Mouse (Mus musculus) hindbrain, embryonic 10.5 days (tissue): ENCODE data around the gene Fbxw21. TPM values are rescaled to one million over a fixed set of nuclear protein-coding genes. Genes with fewer than 3 reads are reported as not detected.
A peak's percentile ranks its signal among the peaks of the same experiment; 100 is the strongest.

Experiments
- DNase-seq: peaks from one replicate; pipeline ENCODE4 v3.0.0-alpha.2; 2017; ENCODE audit warnings: low spot score
- H3K27ac ChIP-seq: fragments of 300-500 bp; sonication (generic); 2 replicates; pipeline ENCODE4 v1.5.1; 2016; ENCODE audit warnings: mild to moderate bottlenecking, moderate library complexity
- H3K27me3 ChIP-seq: fragments of 300-500 bp; sonication (generic); 2 replicates; pipeline ENCODE4 v1.6.1; 2016; ENCODE audit warnings: mild to moderate bottlenecking; ENCODE audit not compliant: poor library complexity, insufficient read depth, severe bottlenecking
- H3K36me3 ChIP-seq: fragments of 300-500 bp; sonication (generic); 2 replicates; pipeline ENCODE4 v1.6.1; 2016; ENCODE audit warnings: mild to moderate bottlenecking, moderate library complexity
- H3K4me1 ChIP-seq: fragments of 300-500 bp; sonication (generic); replicated peaks from 2 replicates; pipeline ENCODE4 v1.6.1; 2016; ENCODE audit warnings: mild to moderate bottlenecking
- H3K4me3 ChIP-seq: fragments of 300-500 bp; sonication (generic); 2 replicates; pipeline ENCODE4 v1.5.1; 2016; ENCODE audit warnings: mild to moderate bottlenecking, moderate library complexity
- H3K9me3 ChIP-seq: fragments of 300-500 bp; sonication (generic); 2 replicates; pipeline ENCODE4 v1.6.1; 2016; ENCODE audit warnings: mild to moderate bottlenecking, moderate library complexity
- WGBS: fragments of 180-500 bp; shearing (Covaris S2); methylation state at CpG from one replicate; pipeline ENCODE4 v1.1.7; 2016; 5-methylcytosine and 5-hydroxymethylcytosine counted together
- polyA plus RNA-seq: library from polyadenylated mRNA; unstranded; fragments of >200 nt; fragmentation: Nextera tagmentation; extraction: Ambion mirVana; gene quantifications from 2 replicates; pipeline ENCODE4 v1.2.1, GENCODE M21; 2016

Gene Fbxw21
- polyA plus RNA-seq, 1 experiment from 2014 or later: not detected

DNA sequence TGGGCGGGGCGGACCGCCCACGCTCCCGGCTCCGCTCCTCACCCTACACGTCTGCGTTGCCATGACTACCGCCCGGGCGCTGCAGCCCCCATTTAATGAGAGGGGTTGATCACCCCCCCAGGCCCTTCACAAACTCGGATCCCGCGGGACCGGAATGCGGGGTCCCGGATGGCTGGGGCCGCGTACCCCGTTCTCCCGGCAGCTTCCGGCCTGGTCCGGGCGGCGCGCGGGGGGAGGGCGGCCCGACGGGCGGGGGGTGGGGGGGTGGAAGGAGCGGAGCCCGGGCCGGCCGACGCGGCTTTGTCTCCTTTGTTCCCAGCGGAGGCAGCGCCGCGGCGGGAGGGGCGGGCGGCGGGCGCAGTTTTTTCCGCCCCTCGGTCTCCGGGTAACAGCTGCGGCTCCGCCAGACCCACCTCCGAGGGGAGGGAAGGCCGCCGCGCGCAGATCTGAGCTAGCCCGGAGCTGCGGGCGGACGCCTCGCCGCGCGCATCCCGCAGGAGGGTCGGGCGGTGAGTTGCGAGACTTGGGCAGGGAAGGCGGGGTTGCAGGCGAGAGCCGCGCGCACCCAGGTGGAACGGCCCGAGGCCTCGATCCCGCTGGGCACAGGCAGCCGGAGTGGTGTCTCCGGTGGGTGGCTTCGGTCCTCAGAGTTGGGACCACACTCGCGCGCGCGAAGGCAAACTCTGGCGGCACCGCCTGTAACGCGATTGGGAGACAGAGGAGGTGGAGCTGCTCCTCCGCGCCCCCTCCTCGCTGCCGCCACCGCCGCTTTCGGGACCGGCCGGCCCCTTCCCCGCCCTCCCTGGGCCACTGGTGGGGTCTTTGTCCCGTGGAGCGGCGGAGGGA is 66.5 kb downstream of the Fbxw21 start, which contains the start of gene Plxnb1:
Plxnb1 (plus strand) TSS at position 253 of the 846 bp plus-strand sequence.
- Histone ChIP-seq H3K4me3 (peak within 1 kb of the TSS; percentile 83), H3K36me3 (peaks cover 53% of the 10 kb centered on the region), H3K9me3 (no peaks in the 10 kb centered on the region), H3K4me1 (peaks cover 72% of the 10 kb centered on the region), H3K27ac (peak within 1 kb of the TSS; percentile 98), H3K27me3 (peaks cover 17% of the 10 kb centered on the region)
- under 1% methylated on average over 102 of the region's 102 CpGs for WGBS
- DNase-seq: peak; percentile 87

DNA sequence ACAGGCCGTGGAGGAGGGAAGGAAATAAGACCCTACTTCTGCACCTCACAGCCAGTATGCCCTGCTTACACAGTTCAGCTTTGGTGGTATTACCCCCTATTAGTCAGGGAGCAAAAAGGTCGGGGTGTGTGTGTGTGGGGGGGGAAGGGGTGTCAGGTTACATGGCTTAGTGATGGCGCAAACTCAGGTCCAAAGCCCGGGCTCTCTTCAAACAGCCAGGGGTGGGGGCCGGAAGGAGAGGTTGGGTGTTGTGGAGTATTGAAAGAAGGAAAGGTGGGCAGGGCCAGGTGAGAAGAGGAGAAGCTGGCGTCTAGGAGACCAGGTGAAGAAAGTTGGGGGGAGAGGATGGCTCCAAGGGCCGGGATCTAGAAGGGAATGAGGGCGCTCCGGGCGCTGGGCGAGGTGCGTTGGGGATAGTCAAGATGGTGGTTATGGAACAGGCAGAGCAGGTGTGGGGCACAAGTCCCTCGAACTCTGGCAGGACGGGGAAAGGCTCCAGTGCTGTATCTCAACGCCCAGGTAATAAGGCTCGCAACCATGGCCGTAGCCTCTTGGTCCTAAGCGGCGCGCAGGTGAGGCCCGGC is 67.2 kb downstream of the Fbxw21 start:
- peaks cover 77% of the 10 kb centered on the region for H3K4me1 ChIP-seq
- DNase-seq: peak; percentile 66
- H3K4me3 ChIP-seq: peak overlapping the region; percentile 83
- H3K27ac ChIP-seq: peak overlapping the region; percentile 98
- H3K9me3 ChIP-seq: no peaks in the 10 kb centered on the region
- peaks cover 53% of the 10 kb centered on the region for H3K36me3 ChIP-seq
- WGBS: 1% methylated on average over 21 of the region's 21 CpGs
- peaks cover 17% of the 10 kb centered on the region for H3K27me3 ChIP-seq

DNA sequence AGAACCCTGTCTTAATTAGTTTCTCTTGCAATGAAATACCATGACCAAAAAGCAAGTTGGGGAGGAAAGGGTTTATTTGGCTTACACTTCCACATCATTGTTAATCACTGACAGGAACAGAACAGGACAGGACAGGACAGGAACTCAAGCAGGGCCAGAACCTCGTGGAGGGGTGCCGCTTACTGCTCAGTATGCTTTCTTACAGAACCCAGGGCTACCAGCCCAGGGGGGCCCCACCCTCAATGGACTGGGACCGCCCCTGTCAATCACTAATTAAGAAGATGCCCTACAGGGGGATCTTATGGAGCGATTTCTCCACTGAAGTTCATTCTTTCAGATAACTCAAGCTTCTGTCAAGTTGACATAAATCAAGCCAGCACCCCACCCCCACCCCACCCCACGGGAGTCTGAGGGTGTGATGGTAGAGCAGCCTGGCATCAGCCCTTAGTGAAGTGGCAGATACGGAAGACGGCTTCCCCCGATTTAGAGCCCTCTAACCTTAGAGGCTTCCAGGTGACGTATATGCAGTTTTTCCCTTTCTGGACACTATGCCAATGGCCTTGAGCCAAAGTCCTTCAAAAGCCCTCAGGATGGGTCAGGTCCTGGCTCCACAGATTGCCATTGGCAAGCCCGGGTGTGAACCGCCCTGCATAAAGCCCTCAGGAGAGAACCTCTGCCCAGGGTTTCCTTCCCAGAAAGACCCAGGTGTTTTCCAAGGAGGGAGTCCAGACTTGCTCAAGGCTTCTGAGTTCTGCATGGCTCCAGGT is 67.9 kb downstream of the Fbxw21 start:
- Histone ChIP-seq H3K27ac (peak overlapping the region; percentile 98), H3K9me3 (no peaks in the 10 kb centered on the region), H3K4me1 (peaks cover 70% of the 10 kb centered on the region), H3K4me3 (peak overlapping the region; percentile 83), H3K36me3 (peaks cover 53% of the 10 kb centered on the region), H3K27me3 (peaks cover 17% of the 10 kb centered on the region)
- WGBS: 12% methylated on average over 11 of the region's 11 CpGs
- no peak for DNase-seq

DNA sequence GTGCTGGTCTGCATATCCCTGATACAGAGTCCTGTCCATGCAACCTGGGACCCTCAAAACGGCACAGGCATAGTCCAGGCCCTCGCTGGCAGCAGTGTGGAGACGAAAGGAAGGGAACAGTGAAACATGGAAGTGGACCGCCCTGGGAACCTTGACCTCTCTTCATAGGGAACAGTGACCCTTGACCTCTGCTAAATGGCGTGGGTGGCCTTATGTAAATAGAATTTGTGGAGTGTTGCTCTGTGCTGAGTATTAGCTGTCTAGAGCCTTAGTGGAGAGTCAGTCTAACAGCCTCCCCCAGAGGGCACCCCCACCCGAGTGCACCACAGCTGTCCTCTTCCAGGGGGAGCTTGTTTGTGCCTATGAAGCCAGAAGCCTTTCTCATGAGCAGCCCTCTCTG is 69.0 kb downstream of the Fbxw21 start:
- DNase-seq: peak; percentile 33
- Histone ChIP-seq H3K4me1 (peaks cover 67% of the 10 kb centered on the region), H3K9me3 (no peaks in the 10 kb centered on the region), H3K36me3 (peaks cover 45% of the 10 kb centered on the region), H3K27ac (peak overlapping the region; percentile 26; the same call in 1 of the 2 replicates), H3K27me3 (peaks cover 17% of the 10 kb centered on the region), H3K4me3 (no peak overlapping the region)
- 17% methylated on average over 6 of the region's 6 CpGs for WGBS

DNA sequence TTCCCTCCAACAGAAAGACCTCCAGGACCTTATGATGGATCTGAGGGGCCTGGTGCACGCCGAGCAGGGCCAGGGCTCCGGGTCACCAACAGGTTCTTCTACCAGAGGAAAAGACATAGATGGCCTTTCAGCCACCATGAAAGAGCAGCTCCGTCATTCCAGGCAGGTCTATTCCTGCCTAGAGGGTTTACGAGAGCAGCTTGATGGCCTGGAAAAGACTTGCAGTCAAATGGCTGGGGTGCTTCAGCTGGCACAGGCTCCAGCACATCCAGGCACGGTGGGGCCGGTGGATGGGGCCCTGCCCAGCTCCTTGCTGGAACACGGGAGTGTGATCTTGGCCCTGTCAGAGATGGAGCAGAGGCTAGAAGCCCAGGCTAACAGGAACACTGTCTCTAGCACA is 70.0 kb downstream of the Fbxw21 start:
- DNase-seq: no peak
- Histone ChIP-seq H3K4me3 (no peak overlapping the region), H3K36me3 (peaks cover 44% of the 10 kb centered on the region), H3K9me3 (no peaks in the 10 kb centered on the region), H3K27me3 (peaks cover 17% of the 10 kb centered on the region), H3K27ac (no peak overlapping the region), H3K4me1 (peaks cover 62% of the 10 kb centered on the region)
- WGBS: 93% methylated on average over 8 of the region's 8 CpGs

DNA sequence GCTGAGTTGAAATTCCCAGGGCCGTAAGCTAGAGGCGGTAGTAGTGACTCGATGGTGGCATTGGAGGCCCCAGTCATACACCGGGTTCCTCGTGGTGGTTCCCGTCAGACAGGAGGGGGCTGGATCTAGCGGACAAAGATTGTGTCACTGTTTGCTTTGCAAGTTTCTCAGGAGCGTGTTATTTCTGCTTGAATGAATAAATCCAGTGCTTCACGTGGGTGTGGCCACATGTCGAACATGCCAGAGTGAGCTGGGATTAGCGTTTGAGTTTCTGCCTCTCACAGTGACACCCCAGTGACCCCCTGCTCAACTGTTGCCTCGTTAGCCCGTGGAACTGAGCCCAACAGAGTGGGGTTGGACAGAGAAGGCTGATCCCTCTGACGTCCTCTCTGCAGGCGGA is 71.4 kb downstream of the Fbxw21 start:
- no peak overlapping the region for H3K4me3 ChIP-seq
- no peaks in the 10 kb centered on the region for H3K9me3 ChIP-seq
- 76% methylated on average over 15 of the region's 15 CpGs for WGBS
- H3K4me1 ChIP-seq: peaks cover 55% of the 10 kb centered on the region
- H3K27me3 ChIP-seq: peaks cover 17% of the 10 kb centered on the region
- H3K27ac ChIP-seq: no peak overlapping the region
- H3K36me3 ChIP-seq: peaks cover 44% of the 10 kb centered on the region
- DNase-seq: no peak

Other genes starting within 250 kb of the Fbxw21 start
- gene Tmem89, start 247.4 kb downstream of the Fbxw21 start, polyA plus RNA-seq: 0.17 and 0.24 TPM in 2 replicates
- 478 and 495 TPM in 2 replicates for gene Uqcrc1, start 225.4 kb downstream of the Fbxw21 start, polyA plus RNA-seq
- gene Col7a1, start 208.5 kb downstream of the Fbxw21 start, polyA plus RNA-seq: 1.2 and 3.3 TPM in 2 replicates
- not detected in 2 replicates for gene Ucn2, start 176.0 kb downstream of the Fbxw21 start, polyA plus RNA-seq
- gene Pfkfb4, start 170.3 kb downstream of the Fbxw21 start, polyA plus RNA-seq: 11.9 and 17.6 TPM in 2 replicates
- gene Shisa5, start 123.5 kb downstream of the Fbxw21 start, polyA plus RNA-seq: 38.8 and 43.6 TPM in 2 replicates
- 8.1 and 11.3 TPM in 2 replicates for gene Trex1, start 102.3 kb downstream of the Fbxw21 start, polyA plus RNA-seq
- gene Atrip, start 87.9 kb downstream of the Fbxw21 start, polyA plus RNA-seq: 30.5 and 32.1 TPM in 2 replicates
- gene Ccdc51, start 79.5 kb downstream of the Fbxw21 start, polyA plus RNA-seq: 14.4 and 16.1 TPM in 2 replicates
- gene Tma7, start 79.5 kb downstream of the Fbxw21 start, polyA plus RNA-seq: 758 and 785 TPM in 2 replicates
- gene Plxnb1, start 66.7 kb downstream of the Fbxw21 start, polyA plus RNA-seq: 26.8 and 34.4 TPM in 2 replicates
- gene Fbxw13, start 33.9 kb upstream of the Fbxw21 start, polyA plus RNA-seq: not detected in 2 replicates
- gene Fbxw20, start 72.7 kb upstream of the Fbxw21 start, polyA plus RNA-seq: not detected in 2 replicates
- gene Fbxw14, start 125.6 kb upstream of the Fbxw21 start, polyA plus RNA-seq: not detected in 2 replicates
- not detected in 2 replicates for gene Fbxw28, start 177.6 kb upstream of the Fbxw21 start, polyA plus RNA-seq
- not detected in 2 replicates for gene Fbxw22, start 242.3 kb upstream of the Fbxw21 start, polyA plus RNA-seq